10 mouse cellular contexts compared by ENCODE assay signal in genomic region chr7:113961500-113961895, GRCm38 (mm10).
DNase-seq lines count a peak whose midpoint lies in the region; ATAC-seq lines count a peak whose summit lies in the region.
"Had no signal": no experiment of that assay in that cellular context is flagged by ENCODE, and none has a peak within 500 bp of the region (broad histone marks: within the 10 kb centered on the region; RNA-seq: fewer than 3 reads in every experiment).

No protein-coding gene starts in this region.

- no peak overlapping the region for H3K4me2 ChIP-seq in hindbrain, embryonic 15.5 days
- no peak overlapping the region for H3K4me2 ChIP-seq in hindbrain, embryonic 11.5 days (replicated peaks; ENCODE audit: low read depth, low read length)
- H3K4me2 ChIP-seq: embryonic facial prominence, embryonic 13.5 days; lung, embryonic 15.5 days had no signal

- H3K4me1 ChIP-seq in hindbrain, embryonic 15.5 days (replicated peaks) = no peaks in the 10 kb centered on the region
- H3K4me1 ChIP-seq in hindbrain, embryonic 11.5 days (replicated peaks; ENCODE audit: control insufficient read depth, insufficient read depth, low read length) = no peaks in the 10 kb centered on the region
- H3K4me1 ChIP-seq: lung, embryonic 15.5 days had no signal

- no peak overlapping the region for H3K4me3 ChIP-seq in hindbrain, embryonic 15.5 days
- H3K4me3 ChIP-seq in hindbrain, embryonic 11.5 days (ENCODE audit: low read depth, low read length) = no peak overlapping the region
- H3K4me3 ChIP-seq: embryonic facial prominence, embryonic 13.5 days; lung, embryonic 15.5 days had no signal

- ATAC-seq in hindbrain, embryonic 15.5 days (ENCODE audit: low FRiP score, low read depth) = 0 out of 2 replicates have a peak, but pooled peaks have one; percentile 73
- ATAC-seq in hindbrain, embryonic 11.5 days (ENCODE audit: low FRiP score) = no peak
- ATAC-seq in inflammation-experienced regulatory T-cells, adult 6 months = no peak

- no peak overlapping the region for H3K9ac ChIP-seq in hindbrain, embryonic 15.5 days
- H3K9ac ChIP-seq in hindbrain, embryonic 11.5 days (ENCODE audit: low read depth, low read length) = no peak overlapping the region
- H3K9ac ChIP-seq: embryonic facial prominence, embryonic 13.5 days; lung, embryonic 15.5 days had no signal

- 65% methylated on average over 3 of the region's 3 CpGs for WGBS in hindbrain, embryonic 15.5 days
- 83% methylated on average over 3 of the region's 3 CpGs for WGBS in hindbrain, embryonic 11.5 days

- no peak for DNase-seq in hindbrain, embryonic 11.5 days (ENCODE audit: low spot score)
- DNase-seq in adipocyte (ENCODE audit: low spot score) = peak; percentile 49
- DNase-seq in cerebellum, adult 18-20 months = peak; percentile 36 to 46
- DNase-seq in layer of hippocampus, postnatal 14 days (ENCODE audit: low spot score in 2 of 2) = peak; percentile 34 to 49
- DNase-seq in embryo, embryonic 11 days = no peak
- no peak for DNase-seq in embryo, embryonic 10 days (ENCODE audit: low spot score)

- H3K27ac ChIP-seq in hindbrain, embryonic 15.5 days (replicated peaks) = 0 out of 2 replicates have a peak overlapping the region, but pooled peaks have one; percentile 7
- H3K27ac ChIP-seq in hindbrain, embryonic 11.5 days (ENCODE audit: low read depth, low read length) = no peak overlapping the region
- H3K27ac ChIP-seq: embryonic facial prominence, embryonic 13.5 days; lung, embryonic 15.5 days had no signal

- H3K9me3 ChIP-seq in hindbrain, embryonic 15.5 days = no peaks in the 10 kb centered on the region
- no peaks in the 10 kb centered on the region for H3K9me3 ChIP-seq in hindbrain, embryonic 11.5 days (ENCODE audit: control insufficient read depth, low read length)
- H3K9me3 ChIP-seq: embryonic facial prominence, embryonic 13.5 days; lung, embryonic 15.5 days had no signal

- no peaks in the 10 kb centered on the region for H3K36me3 ChIP-seq in hindbrain, embryonic 15.5 days
- H3K36me3 ChIP-seq in hindbrain, embryonic 11.5 days (ENCODE audit: control insufficient read depth, insufficient read depth, low read length) = no peaks in the 10 kb centered on the region
- H3K36me3 ChIP-seq: embryonic facial prominence, embryonic 13.5 days; lung, embryonic 15.5 days had no signal

- H3K27me3 ChIP-seq in hindbrain, embryonic 15.5 days = no peaks in the 10 kb centered on the region
- no peaks in the 10 kb centered on the region for H3K27me3 ChIP-seq in hindbrain, embryonic 11.5 days (ENCODE audit: control insufficient read depth, insufficient read depth, low read length)
- H3K27me3 ChIP-seq: embryonic facial prominence, embryonic 13.5 days; lung, embryonic 15.5 days had no signal

Comparison
In these comparisons a context has a peak if more than half of its experiments do, and no peak if none do; other contexts are left out.
1. DNase-seq: peak in adipocyte (single experiment), cerebellum, adult 18-20 months (2 of 2) and layer of hippocampus, postnatal 14 days (2 of 2); none in hindbrain, embryonic 11.5 days (single experiment), embryo, embryonic 11 days (single experiment) and embryo, embryonic 10 days (single experiment).